Mouse (Mus musculus) neural tube, embryonic 15.5 days (tissue): ENCODE results near the gene Ctdnep1. TPM values are rescaled to one million over a fixed set of nuclear protein-coding genes. Genes with fewer than 3 reads are reported as not detected.
"Not testable (repeated sequence)": the region's sequence is repeated elsewhere in the genome, so short reads cannot be mapped to it uniquely, and the experiment has no call there.

Experiments used
- ATAC-seq: fragments of 200-750 bp; cut with Nextera tagmentation; 2 replicates; pipeline ENCODE4 v1.8.0; 2017; ENCODE audit warnings: mild to moderate bottlenecking, moderate TSS enrichment, moderate library complexity; ENCODE audit not compliant: low FRiP score
- H3K27ac ChIP-seq: fragments of 300-500 bp; sonication (generic); replicated peaks from 2 replicates; pipeline ENCODE4 v1.5.1; 2015; ENCODE audit warnings: mild to moderate bottlenecking, inconsistent platforms
- H3K27me3 ChIP-seq: fragments of 300-500 bp; sonication (generic); replicated peaks from 2 replicates; pipeline ENCODE4 v1.6.1; 2015; ENCODE audit warnings: inconsistent platforms
- H3K36me3 ChIP-seq: fragments of 300-500 bp; sonication (generic); 2 replicates; pipeline ENCODE4 v1.6.1; 2015; ENCODE audit warnings: inconsistent platforms
- H3K4me1 ChIP-seq: fragments of 300-500 bp; sonication (generic); 2 replicates; pipeline ENCODE4 v1.6.1; 2015; ENCODE audit warnings: inconsistent platforms
- H3K4me2 ChIP-seq: fragments of 300-500 bp; sonication (generic); 2 replicates; pipeline ENCODE4 v1.6.1; 2015; ENCODE audit warnings: inconsistent platforms, mild to moderate bottlenecking, moderate library complexity
- H3K4me3 ChIP-seq: fragments of 300-500 bp; sonication (generic); replicated peaks from 2 replicates; pipeline ENCODE4 v1.5.1; 2015; ENCODE audit warnings: mild to moderate bottlenecking, inconsistent platforms
- H3K9ac ChIP-seq: fragments of 300-500 bp; sonication (generic); replicated peaks from 2 replicates; pipeline ENCODE4 v1.6.1; 2015; ENCODE audit warnings: mild to moderate bottlenecking, inconsistent platforms
- H3K9me3 ChIP-seq: fragments of 300-500 bp; sonication (generic); replicated peaks from 2 replicates; pipeline ENCODE4 v1.6.1; 2016; ENCODE audit warnings: inconsistent platforms
- WGBS: fragments of 180-500 bp; shearing (Covaris S2); methylation state at CpG from one replicate; pipeline ENCODE4 v1.1.7; 2015; ENCODE audit warnings: mixed read lengths; 5-methylcytosine and 5-hydroxymethylcytosine counted together
- polyA plus RNA-seq: library from polyadenylated mRNA; unstranded; fragments of >200 nt; fragmentation: Nextera tagmentation; extraction: Ambion mirVana; gene quantifications from 2 replicates; pipeline ENCODE4 v1.2.1, GENCODE M21; 2015

Gene Ctdnep1
- polyA plus RNA-seq, 1 experiment from 2014 or later, result 27.2 TPM

DNA sequence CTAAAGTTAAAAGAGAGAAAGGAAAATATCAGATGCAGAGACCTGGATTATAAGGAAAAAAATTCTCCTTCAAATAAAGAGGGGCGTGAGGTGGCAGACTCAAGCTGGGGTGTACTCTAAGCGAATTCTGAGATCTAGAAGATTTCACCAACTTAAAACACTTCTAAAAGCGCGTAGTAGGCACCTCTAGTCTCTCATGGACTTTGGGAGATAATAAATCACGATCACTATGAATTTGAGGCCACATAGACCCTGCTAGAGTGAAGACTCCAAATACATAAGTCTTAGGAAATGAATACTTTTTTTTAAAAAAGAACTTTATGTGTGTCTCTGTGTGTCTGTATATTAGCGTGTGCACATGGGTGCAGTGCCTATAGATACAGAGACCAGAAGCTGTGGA is 34.7 kb downstream of the Ctdnep1 start:
- peak overlapping the region; percentile 81; the same call in 1 of the 2 replicates for H3K27ac ChIP-seq
- H3K4me2 ChIP-seq, result peak overlapping the region; percentile 85
- H3K4me1 ChIP-seq, result peaks cover 58% of the 10 kb centered on the region
- no peak for ATAC-seq
- 70% methylated on average over 6 of the region's 6 CpGs for WGBS
- H3K4me3 ChIP-seq, result peak overlapping the region; percentile 70
- H3K27me3 ChIP-seq, result no peaks in the 10 kb centered on the region
- H3K36me3 ChIP-seq, result peaks cover 28% of the 10 kb centered on the region
- no peak overlapping the region for H3K9ac ChIP-seq
- no peaks in the 10 kb centered on the region for H3K9me3 ChIP-seq

- H3K9me3 ChIP-seq, ATAC-seq, H3K4me3 ChIP-seq, H3K4me2 ChIP-seq, H3K9ac ChIP-seq, H3K27ac ChIP-seq, H3K27me3 ChIP-seq: not testable (repeated sequence)
- WGBS, result 80% methylated on average over 2 of the region's 2 CpGs
- H3K36me3 ChIP-seq, result peaks cover 23% of the 10 kb centered on the region
- peaks cover 60% of the 10 kb centered on the region for H3K4me1 ChIP-seq
Measured at GRCm38 (mm10) chr11:70016177-70016576, 35.2 kb downstream of the Ctdnep1 start.

DNA sequence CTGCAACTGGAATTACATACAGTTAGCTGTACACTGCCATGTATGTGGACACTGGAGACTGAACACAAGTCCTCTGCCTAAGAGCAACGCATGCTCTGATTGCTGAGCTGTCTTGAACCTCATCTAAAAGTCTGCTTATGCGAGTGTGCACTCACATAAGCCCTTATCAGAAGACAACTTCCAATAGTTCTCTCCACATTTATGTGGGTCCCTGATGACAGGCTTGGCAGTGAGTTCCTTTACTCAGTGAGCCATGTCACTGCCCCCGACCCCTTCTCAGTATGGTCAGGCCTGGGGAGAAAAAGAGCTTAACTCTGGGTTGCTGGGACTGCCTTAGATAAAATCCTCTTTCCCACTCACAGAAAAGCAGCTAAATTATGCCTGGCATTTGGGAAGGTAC is 35.7 kb downstream of the Ctdnep1 start, which contains the start of gene Dlg4:
TSS of gene Dlg4 (plus strand) at position 274 of the 400 bp plus-strand sequence.
- Histone ChIP-seq H3K4me2 (peak within 1 kb of the TSS; percentile 83), H3K27ac (peak within 1 kb of the TSS; percentile 95), H3K36me3 (peaks cover 18% of the 10 kb centered on the region), H3K27me3 (no peaks in the 10 kb centered on the region), H3K9me3 (no peaks in the 10 kb centered on the region), H3K9ac (peak within 1 kb of the TSS; percentile 84), H3K4me3 (peak within 1 kb of the TSS; percentile 64), H3K4me1 (peaks cover 62% of the 10 kb centered on the region)
- no peak for ATAC-seq
- whole genome bisulfite sequencing, result 93% methylated on average over 3 of the region's 3 CpGs

DNA sequence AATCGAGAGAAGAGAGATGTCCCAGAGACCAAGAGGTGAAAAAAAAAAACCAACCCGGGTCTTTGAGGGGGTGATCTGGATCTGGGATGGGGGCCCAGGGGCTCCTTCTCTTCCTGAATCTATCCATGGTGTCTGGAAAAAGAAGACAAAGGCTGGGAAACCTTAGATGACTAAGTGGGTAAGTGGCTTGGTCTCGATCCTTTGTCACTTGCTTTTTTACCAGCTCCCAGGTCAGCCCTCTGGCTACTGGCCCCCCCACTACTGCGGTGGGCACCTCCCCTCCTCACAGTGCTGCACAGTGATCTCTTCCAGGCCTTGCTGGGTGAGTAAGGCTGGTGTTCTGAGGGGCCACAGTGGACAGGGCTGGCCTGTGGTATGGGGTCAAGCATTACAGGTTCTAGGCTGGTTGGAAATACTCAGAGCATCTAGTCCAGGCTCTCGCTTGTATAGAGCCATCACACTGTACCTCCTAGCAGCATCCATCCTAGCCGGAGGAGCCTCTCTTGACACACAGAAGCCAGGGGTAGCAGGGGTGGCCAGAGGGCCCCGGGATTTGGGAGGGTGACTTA is 36.3 kb downstream of the Ctdnep1 start:
- ATAC-seq, result no peak
- Histone ChIP-seq H3K9me3 (no peaks in the 10 kb centered on the region), H3K4me1 (peaks cover 69% of the 10 kb centered on the region), H3K27ac (peak overlapping the region; percentile 95), H3K4me2 (peak overlapping the region; percentile 83), H3K27me3 (no peaks in the 10 kb centered on the region), H3K4me3 (peak overlapping the region; percentile 64; the same call in 1 of the 2 replicates), H3K9ac (peak overlapping the region; percentile 84), H3K36me3 (peaks cover 12% of the 10 kb centered on the region)
- 65% methylated on average over 7 of the region's 7 CpGs for WGBS

DNA sequence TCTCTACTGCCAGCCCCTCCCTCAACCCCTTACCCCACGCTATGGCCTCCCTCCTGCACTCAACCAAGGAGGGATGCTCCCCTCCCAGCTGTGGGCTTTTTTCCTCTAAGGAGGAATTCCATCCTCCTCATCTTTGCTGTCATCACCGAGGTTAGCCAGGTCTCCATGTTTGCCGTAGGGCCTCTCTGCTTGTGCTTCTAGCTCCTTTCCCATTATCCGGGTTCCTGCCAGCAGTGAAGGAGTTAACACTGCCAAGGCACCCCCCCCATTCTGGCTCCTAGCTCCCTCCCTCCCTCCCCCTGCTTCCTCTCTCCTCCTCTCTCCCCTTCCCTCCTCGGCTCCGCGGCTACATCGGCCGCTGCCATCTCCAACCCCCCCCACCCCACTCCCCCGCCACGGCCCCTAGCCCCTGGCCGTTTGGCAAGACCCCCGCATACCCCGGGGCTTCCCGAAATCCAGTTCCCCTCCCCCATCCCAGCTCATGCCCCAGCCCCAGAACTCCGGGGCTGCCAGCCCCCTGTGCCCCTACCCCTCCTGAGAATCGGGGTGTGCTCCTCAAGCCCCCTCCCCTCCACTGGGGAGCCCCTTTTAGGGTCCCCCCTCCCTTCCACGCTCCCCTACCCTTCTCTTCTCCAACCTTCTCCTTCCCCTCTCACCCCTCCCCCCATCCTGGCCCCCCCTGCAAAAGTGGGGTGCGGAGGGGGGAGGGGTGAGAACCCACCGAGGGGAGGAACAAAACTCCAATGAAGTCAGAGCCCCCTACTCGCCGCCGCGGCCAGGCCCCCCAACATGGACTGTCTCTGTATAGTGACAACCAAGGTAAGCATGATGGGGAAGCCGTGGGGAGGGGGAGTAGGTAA is 37.4 kb downstream of the Ctdnep1 start:
- Histone ChIP-seq H3K4me3 (peak overlapping the region; percentile 64), H3K9me3 (no peaks in the 10 kb centered on the region), H3K27ac (peak overlapping the region; percentile 95), H3K36me3 (peaks cover under 1% of the 10 kb centered on the region; the same call in 1 of the 2 replicates), H3K4me2 (peak overlapping the region; percentile 83), H3K4me1 (peaks cover 71% of the 10 kb centered on the region), H3K9ac (peak overlapping the region; percentile 84), H3K27me3 (no peaks in the 10 kb centered on the region)
- ATAC-seq, result no peak
- WGBS, result under 1% methylated on average over 25 of the region's 25 CpGs

- 46% methylated on average over 2 of the region's 2 CpGs for WGBS
- Histone ChIP-seq H3K9ac (peak overlapping the region; percentile 84), H3K4me1 (peaks cover 72% of the 10 kb centered on the region), H3K27ac (peak overlapping the region; percentile 95), H3K27me3 (no peaks in the 10 kb centered on the region), H3K4me2 (peak overlapping the region; percentile 83), H3K4me3 (peak overlapping the region; percentile 64), H3K36me3 (no peaks in the 10 kb centered on the region), H3K9me3 (no peaks in the 10 kb centered on the region)
- no peak for ATAC-seq
Measured at GRCm38 (mm10) chr11:70019495-70020021, 38.6 kb downstream of the Ctdnep1 start.

GRCm38 (mm10) chr11:70020022-70020631 is 39.2 kb downstream of the Ctdnep1 start:
- H3K36me3 ChIP-seq, result no peaks in the 10 kb centered on the region
- H3K9me3 ChIP-seq, result no peaks in the 10 kb centered on the region
- peak overlapping the region; percentile 95 for H3K27ac ChIP-seq
- WGBS, result 18% methylated on average over 8 of the region's 8 CpGs
- peak overlapping the region; percentile 84 for H3K9ac ChIP-seq
- peaks cover 73% of the 10 kb centered on the region for H3K4me1 ChIP-seq
- H3K27me3 ChIP-seq, result no peaks in the 10 kb centered on the region
- peak overlapping the region; percentile 83 for H3K4me2 ChIP-seq
- peak overlapping the region; percentile 64 for H3K4me3 ChIP-seq
- ATAC-seq, result no peak

GRCm38 (mm10) chr11:70020731-70021263 is 39.8 kb downstream of the Ctdnep1 start:
- H3K9me3 ChIP-seq, result no peaks in the 10 kb centered on the region
- no peaks in the 10 kb centered on the region for H3K27me3 ChIP-seq
- peak overlapping the region; percentile 84 for H3K9ac ChIP-seq
- ATAC-seq, result peak; percentile 73
- H3K4me2 ChIP-seq, result peak overlapping the region; percentile 83
- peaks cover 76% of the 10 kb centered on the region for H3K4me1 ChIP-seq
- WGBS, result under 1% methylated on average over 8 of the region's 8 CpGs
- H3K4me3 ChIP-seq, result peak overlapping the region; percentile 64
- H3K27ac ChIP-seq, result peak overlapping the region; percentile 95
- H3K36me3 ChIP-seq, result no peaks in the 10 kb centered on the region

DNA sequence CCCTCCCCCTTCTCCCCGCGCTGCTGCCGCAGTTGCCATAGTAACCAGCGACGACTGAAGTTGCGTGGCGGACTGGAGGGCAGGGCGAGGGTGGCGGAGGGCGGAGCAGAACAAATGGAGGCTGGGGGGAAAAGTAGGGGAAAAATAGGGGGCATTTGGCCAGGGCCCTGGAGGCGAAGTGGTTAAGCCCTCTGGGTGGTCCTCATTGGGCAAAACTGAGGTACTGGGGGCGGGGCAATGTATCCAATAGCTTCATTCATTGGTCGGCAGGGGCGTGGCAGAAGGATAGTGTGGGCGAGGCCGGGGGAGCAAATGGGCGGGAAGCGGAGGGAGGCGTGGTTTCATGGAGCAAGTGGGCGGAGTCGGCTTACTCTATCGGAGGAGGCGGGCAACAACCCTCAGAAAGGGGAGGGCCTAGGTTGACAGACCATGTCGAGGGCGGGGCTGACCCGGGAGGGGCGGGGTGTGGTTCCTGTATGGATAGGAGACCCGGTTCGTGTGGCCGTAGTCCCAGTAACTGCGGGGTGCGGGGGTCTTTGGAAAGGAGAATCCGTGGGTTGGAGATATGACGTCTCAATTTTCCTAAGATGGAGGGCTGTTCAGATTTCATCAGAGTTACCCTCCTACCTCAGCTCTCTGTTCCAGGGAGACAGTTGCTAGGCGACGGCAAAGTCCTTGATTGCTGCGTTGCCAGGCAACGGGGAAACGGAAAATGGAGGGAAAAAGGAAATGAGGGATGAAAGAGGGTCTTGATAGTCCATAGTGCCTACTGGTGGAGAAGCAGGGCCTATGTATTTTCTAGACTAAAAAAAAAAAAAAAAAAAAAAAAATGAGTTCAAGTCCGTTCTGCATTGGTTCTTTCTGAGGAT is 40.5 kb downstream of the Ctdnep1 start:
- H3K4me2 ChIP-seq, result peak overlapping the region; percentile 83
- peak overlapping the region; percentile 84 for H3K9ac ChIP-seq
- H3K4me3 ChIP-seq, result peak overlapping the region; percentile 64
- H3K27ac ChIP-seq, result peak overlapping the region; percentile 95
- ATAC-seq, result peak; percentile 83
- no peaks in the 10 kb centered on the region for H3K36me3 ChIP-seq
- no peaks in the 10 kb centered on the region for H3K9me3 ChIP-seq
- WGBS, result under 1% methylated on average over 40 of the region's 40 CpGs
- peaks cover 83% of the 10 kb centered on the region for H3K4me1 ChIP-seq
- H3K27me3 ChIP-seq, result no peaks in the 10 kb centered on the region

GRCm38 (mm10) chr11:70023481-70024150 is 42.7 kb downstream of the Ctdnep1 start:
- H3K9me3 ChIP-seq, result no peaks in the 10 kb centered on the region
- peak overlapping the region; percentile 42 for H3K4me3 ChIP-seq
- no peak for ATAC-seq
- H3K27me3 ChIP-seq, result no peaks in the 10 kb centered on the region
- peak overlapping the region; percentile 54 for H3K9ac ChIP-seq
- WGBS, result 5% methylated on average over 23 of the region's 29 CpGs
- peak overlapping the region; percentile 58; the same call in 1 of the 2 replicates for H3K27ac ChIP-seq
- peak overlapping the region; percentile 69 for H3K4me2 ChIP-seq
- no peaks in the 10 kb centered on the region for H3K36me3 ChIP-seq
- peaks cover 93% of the 10 kb centered on the region for H3K4me1 ChIP-seq
